Mouse (Mus musculus): ENCODE measurements at regions not wholly inside any gene's neighbourhood (a gene's known extent, or its start where the extent isn't known, plus 50 kb on each side); places are given as distances from the start of the nearest gene placed in this dataset.
A peak's percentile ranks its signal among the peaks of the same experiment; 100 is the strongest.

DNA sequence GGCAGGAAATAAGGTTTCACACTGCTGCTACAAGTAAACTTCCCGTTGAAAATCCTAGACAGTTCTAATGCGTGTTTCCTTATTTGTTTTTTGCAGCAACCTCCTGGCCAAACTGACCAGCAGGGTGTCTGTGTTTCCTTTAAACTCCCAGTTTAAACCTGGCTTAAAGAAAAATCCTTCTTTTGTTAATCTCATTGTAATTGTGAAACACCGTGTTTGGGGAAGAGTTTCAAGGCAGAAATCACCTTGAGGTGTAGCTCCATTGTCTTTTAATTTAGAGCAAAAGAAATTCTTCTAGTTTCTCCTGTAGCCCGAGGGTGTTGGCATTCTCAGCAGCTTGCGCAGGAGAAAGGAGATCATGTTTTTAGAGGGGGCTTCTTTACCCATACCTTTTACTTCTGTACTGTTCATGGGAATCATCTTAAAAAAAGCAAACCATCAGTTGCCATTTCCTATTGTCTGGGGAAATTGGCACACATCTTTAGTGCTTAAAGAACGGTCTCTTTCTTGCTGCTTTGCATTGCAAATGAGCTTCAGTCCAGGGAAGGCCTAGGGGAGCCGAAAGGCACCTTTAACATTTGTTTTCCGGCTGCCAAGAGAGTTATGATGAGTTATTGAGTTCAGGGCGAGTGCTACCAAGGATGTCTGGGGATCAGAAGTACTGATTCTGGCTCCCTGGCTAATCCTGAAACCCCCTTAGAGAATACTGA is 342.6 kb downstream of the Slc4a3 start:
- no peak for DNase-seq (ENCODE audit: low read depth, low spot score)

DNA sequence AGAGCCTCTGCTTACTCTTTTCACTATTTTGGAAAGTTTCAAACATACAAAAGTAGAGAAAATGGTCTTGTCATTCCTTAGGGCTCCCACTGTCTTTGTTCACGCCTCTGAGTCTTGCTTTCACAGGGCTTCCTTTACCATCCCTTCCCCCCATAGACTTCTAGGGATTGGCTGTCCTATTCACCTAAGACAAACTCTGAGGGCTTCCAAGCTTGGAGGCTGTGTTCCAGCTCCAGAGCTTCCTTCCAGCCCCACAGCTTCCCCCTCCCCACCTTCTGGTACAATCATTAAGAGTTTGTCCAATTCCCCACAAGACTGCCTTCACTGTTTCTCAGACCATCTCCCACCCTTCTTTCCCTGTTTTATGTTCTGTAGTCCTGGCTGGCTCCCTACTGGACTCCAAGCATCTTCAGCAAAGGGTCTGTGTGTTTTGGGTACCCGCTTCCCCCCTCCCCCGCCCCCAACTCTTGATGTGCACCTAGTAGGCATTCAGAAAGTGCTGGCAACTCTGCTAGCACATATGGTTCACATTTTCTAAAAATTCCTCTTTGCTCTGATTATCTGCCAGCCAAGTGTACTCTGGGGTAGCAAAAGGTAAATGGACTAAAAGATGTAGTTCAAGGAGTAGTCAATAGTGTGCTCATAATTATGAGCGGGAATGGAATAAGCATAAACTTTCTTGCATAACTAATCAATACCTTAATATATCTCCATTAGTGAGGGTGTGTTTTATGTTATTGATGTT is 344.0 kb downstream of the Slc4a3 start:
- no peak for DNase-seq (ENCODE audit: low read depth, low spot score)

DNA sequence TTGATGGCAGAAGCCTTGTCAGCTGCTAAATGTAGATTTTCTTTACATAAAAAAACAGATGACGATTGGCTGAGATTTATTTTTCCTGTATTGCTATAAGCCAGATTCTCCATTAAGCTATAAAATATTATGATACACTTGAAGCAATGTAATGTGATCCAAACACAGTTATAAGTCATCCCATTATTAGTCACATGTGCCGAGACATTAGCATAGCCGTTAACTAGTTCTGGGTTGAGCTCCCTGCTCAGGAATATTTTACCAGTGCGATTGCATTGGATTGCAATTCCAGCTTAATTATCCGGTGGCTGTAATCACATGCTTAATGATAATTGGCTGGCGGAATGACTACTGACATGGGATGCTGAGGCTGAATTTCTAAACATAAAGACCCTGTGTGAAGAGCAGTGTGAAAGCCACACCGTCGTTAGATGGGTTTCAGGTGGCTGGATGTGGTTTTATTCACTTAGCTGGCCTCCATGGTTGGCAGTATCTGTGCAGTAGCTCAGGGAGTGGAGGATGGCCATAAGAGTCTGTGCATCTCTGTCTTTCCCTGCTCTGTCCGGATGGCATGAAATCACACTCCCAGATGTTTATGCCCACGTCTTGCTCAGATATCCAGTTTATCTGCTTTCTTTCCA is 344.7 kb downstream of the Slc4a3 start:
- DNase-seq (ENCODE audit: low read depth, low spot score), result no peak

DNA sequence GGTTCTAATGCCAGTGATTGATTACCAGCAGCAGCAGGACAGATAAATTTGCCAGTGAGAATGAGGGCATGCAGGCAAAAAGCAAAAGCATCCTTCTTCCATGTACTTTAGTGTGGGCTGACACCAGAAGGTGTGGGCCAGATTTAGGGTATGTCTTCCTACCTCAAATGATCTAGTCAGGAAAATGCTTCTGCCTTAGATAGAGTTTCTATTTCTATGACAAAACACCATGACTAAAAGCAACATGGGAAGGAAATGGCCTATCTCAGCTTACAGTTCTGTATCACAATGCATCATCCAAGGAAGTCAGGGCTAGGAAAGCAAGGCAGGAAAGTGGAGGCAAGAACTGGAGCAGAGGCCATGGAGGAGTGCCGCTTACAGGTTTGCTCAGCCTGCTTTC is 349.5 kb downstream of the Slc4a3 start:
- DNase-seq (ENCODE audit: low read depth, low spot score), result peak; percentile 41

DNA sequence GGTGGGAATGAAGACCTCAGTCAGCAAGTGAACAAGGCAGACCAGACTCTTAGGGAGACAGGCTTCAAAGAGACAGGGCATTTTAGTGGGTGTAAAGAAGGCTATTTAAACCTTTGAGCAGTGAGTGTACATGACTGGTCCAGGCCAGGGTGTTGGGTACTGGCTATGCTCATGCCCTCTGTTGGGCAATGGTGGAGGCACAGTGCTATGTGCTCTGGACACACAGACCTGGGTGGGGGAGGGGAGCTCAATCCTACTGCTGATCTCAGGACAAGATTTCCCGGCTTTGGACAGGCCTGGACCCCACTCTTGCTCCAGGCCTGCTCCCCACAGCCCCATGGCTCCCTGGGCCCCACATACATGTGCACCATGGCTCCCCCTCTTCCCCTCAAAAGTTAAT is 355.1 kb downstream of the Slc4a3 start:
- DNase-seq (ENCODE audit: low read depth, low spot score), result no peak

DNA sequence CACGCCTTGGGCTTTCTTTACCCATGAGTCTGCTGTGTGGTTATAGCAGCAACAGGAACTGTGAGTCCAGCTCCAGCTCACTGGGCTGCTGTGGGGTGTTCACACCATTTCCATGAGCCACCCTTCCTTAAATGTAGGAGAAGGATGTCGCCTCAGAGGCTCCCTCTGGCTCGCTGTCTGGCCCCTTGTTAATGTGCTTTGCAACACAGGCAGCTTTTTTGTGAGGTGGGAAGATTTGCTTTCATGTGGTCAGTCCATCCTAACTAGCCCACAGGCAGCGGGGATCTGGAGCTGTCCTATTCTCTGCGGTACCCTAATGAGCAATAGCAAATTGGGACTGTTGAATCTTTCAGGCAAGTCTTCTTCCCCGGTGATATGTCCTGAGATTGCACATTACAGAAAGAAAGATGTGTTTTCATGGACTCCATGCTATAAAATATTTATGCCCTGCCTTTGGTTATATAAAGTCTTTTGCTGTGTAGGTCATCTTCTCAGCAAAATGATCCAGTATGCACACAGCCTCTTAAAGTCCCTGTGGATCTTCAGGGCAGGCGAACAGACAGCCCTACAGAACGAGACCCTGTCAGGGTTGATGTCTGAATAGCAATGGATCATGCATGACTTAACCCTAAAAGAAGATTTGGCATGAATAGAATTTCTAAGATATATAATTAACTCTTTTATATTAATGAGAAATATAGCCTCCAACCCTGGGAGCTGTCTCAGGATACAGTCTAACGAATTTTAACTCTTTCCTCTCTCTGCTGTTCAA is 359.8 kb downstream of the Slc4a3 start:
- DNase-seq (ENCODE audit: low read depth, low spot score), result no peak

DNA sequence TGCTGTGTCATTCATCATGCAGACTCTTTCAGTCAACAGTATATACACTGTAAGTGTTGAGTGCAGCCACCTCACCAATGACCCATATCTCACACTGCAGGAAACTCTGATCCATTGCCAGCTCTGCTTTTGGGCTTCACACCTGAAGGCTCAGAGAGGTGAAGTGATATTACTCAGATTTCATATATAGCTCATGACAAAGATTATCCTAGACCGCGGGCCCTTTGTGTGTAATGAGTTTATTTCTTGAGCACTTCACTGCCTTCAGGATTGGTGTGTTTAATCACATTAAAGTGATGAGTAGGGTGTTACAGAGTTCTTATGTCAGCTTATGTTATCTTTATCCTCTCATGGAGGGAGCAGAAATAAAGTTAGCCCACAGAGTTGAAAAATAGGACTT is 369.2 kb downstream of the Slc4a3 start:
- DNase-seq (ENCODE audit: low read depth, low spot score), result no peak

DNA sequence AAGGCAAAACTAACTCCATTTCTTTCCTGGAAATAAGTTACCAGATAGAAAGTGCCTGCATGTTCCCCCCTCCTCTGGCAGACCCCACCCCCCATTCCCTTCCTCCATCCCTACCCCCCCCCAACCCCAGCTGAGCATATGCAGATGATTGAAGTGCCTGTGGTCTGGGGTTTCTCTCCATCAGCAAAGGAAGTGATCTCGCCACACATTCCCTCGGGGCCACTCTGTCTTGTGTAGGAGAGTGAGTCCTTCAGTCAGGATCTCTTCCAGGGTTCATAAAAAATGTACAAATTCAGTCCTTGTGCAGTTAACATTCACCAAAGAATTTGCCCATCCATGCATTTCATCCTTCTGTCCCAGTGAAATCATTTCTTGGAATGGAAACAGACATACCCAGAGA is 370.1 kb downstream of the Slc4a3 start:
- DNase-seq (ENCODE audit: low read depth, low spot score), result no peak

DNA sequence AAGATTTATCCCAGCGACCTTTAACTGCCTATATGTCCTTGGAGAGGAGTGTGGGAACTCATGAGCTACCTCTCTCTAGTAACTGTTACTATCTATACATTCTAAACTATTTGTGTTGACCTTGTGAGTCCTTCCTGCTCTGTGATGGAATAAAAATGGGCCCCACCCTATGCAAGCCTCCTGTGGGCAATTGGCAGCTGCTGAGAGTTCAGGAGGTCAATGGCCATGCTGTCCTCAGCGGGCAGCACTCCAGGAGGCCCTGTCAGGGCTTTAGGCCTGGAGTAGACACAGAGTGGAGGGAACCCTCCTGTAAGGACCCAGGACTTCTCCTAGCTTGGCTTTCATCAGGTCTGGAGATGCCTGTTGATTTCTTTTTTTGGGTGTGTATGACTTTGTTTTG is 373.1 kb downstream of the Slc4a3 start:
- no peak for DNase-seq (ENCODE audit: low read depth, low spot score)

DNA sequence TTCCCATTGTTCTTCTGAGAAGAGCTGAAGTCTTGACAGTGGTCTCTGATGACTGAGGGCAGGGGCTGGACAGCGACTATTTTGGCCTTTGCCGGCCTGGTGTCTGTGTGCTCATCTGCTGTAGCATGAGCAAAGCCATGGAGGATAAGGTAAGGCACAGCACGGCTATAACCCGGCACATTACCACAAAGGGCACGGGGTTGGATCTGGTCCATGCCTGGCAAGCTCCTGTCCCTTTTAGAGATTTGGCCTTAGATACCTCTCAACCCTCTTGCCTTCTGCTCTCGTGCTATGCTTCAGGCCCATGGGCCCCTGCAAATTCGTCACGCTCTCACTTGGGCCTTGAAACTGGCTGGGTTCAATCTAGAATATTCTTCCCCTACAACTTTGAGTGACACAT is 379.0 kb downstream of the Slc4a3 start:
- DNase-seq (ENCODE audit: low read depth, low spot score), result no peak

DNA sequence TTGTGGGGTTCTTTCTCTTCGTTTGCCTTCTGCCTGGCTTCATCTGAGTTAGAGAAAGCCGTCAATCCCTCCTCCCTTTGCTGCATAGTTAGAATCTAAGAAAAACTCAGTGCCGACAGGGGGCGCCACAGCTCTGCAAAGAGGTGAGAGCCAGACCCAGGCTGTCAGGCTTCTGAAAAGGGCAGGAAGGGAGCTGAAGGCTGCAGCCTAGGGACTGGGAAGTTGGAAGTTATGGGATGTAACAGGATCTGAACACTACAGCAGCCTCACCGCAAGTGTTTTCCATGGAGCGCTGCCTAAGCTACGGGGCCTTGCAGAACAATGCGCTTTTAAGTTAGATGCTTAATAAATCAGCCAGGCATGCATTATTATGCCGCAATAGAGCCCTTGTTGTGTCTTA is 379.7 kb downstream of the Slc4a3 start:
- peak; percentile 78 for DNase-seq (ENCODE audit: low read depth, low spot score)

DNA sequence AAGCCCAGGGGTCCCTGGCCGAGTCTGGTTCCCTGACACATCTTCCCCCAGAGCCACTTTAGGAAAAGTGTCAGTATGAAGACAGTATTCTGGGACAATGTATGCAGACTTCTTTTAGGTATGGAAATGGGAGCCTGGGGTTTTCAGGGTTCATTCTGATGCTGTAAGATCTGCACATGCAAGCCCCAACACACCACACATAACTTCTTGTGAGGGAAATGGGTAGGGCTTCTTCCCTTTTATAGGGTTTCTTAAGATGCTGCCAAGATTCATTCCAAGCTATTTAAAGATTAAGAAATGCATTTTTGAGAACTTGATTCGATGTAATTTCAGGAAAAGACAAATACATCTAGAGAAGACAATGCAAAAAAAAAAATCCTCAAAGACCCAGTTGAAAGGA is 385.8 kb downstream of the Slc4a3 start:
- DNase-seq (ENCODE audit: low read depth, low spot score), result peak; percentile 33

DNA sequence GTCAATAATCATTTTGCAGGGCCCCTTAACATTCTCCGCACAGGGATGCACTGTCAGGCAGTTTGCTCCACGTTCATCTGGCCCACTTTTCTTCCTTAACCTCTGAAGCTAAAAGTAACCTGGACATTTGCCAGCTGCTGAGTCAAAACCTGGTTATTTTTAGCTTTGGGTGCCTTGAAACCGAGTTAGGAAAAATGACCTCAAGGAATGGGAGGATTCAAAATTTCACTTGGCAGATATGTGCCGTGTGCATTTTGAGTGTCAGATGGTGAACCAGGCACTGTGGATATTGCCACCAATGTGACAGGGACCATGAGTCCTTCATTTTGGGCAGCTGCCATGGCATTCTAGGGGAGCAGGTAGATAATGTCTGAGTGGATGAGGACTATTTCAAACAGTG is 387.8 kb downstream of the Slc4a3 start:
- DNase-seq (ENCODE audit: low read depth, low spot score), result no peak

DNA sequence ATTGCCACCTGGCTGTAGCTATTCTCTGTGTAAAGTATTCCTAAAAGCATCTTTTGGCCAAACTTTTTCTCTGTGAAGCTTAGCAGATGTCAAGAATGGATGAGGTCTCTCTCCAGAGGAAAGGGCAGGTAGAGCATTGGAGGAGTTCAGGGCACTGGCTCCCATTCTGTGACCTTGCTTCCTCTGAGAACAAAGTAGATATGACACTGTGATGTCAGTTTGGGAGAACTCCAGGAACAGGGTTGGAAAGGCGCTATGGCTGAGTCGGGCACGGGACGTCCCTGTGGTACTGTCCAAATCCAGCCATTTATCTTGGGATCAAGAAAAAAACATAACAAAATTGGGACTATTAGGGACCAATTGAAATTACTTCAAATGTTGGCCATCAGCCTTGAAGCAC is 388.7 kb downstream of the Slc4a3 start:
- no peak for DNase-seq (ENCODE audit: low read depth, low spot score)

DNA sequence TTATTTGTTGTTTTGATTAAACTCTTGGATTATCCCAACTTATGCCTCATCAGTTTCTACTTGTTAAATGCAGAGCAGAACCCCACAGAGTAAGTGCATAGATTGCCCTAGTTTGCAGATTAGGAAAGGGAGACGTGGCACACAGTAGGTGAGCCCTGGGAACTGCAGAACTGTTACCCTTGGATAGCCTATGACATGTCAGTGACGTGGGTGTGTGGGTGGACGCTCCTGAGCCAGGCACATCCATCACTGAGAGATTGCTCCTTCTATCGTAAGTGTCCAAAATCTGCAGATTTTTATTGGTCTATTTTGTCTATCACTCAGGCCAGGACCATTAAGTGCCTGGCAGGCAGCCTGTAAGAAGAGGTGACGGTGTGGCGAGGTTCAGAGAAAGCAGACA is 389.8 kb downstream of the Slc4a3 start:
- DNase-seq (ENCODE audit: low read depth, low spot score), result no peak

DNA sequence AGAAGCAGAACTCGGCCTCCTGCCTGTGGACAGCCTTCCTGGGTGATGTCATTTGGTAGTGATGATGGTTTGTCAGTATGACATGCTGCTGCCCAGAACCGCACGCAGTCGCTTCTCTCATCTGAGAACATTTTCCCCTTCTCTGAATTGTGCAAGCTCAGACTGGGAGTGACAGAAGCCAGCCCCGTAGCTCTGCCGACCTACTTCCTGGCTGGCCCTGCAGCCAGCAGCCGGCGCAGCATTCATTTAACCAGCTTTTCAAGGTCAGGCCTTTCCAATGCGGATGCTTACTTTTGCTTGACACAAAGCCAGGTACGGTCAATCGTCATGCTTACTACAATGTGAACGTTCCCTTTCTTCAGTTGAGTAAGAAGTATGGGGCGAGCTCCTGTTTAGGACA is 390.5 kb downstream of the Slc4a3 start:
- no peak for DNase-seq (ENCODE audit: low read depth, low spot score)

DNA sequence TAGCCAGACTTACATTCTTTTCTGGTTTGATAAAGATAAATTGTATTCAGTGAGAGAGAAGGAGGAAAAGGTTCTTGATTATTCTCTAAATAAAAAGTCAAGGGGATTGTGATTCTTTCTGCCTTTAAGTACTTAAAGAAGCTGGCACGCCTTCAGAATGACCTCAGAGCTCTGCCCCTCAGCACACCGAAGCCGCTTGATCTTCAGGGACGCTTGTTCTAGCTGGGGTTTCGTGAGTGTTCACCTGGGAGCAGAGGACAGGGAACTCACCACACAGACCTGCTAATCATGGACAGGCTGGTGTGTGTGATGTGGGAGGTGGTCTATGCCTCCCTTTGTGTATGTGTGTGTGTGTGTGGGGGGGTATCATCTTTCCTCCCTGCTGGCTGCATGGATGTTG is 391.3 kb downstream of the Slc4a3 start:
- no peak for DNase-seq (ENCODE audit: low read depth, low spot score)

DNA sequence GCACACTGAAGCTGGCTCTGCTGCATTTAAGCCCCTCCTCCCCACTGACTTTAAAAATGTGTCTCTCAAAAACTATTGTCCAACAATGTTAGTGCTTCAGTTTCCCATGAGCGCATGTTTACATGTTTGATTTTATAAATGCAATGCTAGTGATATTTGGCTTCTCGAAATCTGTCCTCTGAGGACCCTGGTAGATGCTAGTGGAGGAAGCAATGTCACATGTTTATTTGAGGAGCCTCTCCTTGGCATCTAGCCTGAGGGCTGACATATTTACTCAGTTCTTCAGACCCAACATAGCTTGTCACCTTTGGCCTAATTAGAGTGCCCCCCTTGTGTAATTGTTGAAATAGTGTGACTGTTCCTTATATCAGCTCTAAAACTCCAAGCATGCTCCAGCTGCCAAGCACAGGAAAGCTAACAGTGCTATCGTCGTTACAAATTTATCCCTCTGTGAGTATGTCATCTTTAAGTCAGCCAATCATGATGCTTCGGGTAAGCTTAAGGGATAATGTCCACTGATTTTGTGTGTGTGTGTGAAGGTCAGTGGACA is 400.3 kb downstream of the Slc4a3 start:
- DNase-seq (ENCODE audit: low read depth, low spot score), result no peak

DNA sequence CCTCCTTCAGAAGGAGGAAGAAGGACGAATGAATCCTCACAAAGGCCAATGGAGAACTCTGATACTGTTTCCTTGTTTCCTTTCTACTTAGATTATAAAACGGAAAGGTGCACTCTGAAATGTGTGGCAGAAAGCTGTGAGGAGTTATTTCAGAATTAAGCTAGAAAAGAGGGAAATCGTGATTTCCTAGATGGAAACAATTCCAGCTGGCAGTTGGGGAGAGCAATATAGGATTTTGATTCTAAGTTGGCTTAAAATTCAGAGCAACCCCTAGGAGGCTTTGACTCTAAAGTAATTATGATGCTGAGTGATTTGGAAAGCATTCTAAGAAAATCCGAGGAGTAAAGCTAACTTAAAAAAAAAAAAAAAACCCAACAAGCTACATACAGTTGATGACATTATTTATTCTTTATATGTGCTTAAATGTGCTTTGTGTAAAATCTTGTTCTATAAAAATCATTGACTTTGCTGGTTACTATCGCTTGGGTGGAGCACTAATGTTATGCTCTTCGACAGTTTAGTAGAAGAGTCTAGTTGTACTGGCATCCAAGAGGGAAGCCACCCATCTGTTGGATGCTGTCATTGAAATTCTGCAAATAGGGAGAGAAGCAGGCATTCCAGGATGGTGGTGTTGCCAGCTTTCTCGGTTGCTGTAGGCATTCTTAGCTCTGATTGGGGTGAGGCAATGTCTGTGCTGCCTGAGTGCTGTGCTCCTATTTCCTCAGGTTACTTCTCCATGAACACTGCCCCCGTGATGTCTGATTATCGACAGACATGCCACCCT is 432.3 kb downstream of the Slc4a3 start:
- peak; percentile 77 for DNase-seq (ENCODE audit: low read depth, low spot score)

DNA sequence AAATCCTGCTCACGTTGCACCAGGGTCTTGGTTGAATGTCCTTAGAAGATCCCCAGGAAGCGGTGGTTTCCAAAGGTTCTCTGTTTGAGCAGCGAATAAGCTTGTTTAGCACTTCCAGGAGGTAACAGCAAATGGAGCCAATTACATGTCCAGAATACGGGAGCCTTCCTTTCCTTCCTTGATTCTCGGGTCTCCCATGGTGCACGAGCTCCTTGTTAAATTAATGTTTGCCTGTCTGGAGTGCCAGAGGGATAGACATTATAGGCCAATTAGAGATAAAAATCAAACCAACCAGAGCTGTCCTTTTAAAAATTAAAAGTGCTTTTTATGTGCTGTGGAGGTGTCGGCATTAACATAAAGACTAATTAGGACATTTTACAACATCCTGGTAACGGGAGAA is 437.0 kb downstream of the Slc4a3 start:
- DNase-seq (ENCODE audit: low read depth, low spot score), result no peak

DNA sequence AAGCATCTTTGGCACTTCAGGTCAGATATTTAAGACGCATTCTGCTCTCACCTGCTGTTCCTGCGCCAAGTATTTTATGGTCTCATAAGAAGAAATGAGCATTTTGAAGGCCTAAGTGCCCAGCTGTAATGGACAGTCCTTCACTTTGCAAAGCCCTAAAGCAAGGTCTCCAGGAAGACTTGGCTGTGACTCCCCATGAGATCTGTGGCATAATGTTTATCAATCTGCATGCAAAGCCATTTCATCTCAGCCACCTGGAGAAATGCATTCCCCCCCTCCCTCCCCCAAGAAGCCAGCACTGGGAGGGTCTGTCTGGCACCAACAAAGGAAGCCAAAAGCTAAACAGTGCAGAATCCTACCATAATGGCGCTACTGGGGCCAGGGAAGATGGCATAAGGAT is 437.4 kb downstream of the Slc4a3 start:
- DNase-seq (ENCODE audit: low read depth, low spot score), result no peak
